10 mouse cellular contexts compared by ENCODE assay signal in genomic region chrX:56791268-56791667, GRCm38 (mm10). TPM values are rescaled to one million over a fixed set of nuclear protein-coding genes. Genes with fewer than 3 reads are reported as not detected.
DNase-seq lines count a peak whose midpoint lies in the region; ATAC-seq lines count a peak whose summit lies in the region.
"Had no signal": no experiment of that assay in that cellular context is flagged by ENCODE, and none has a peak within 500 bp of the region (broad histone marks: within the 10 kb centered on the region; RNA-seq: fewer than 3 reads in every experiment).

No protein-coding gene starts in this region.

- H3K4me1 ChIP-seq in intestine, embryonic 14.5 days (replicated peaks; ENCODE audit: control insufficient read depth, insufficient read depth, low read length) = no peaks in the 10 kb centered on the region
- no peaks in the 10 kb centered on the region for H3K4me1 ChIP-seq in midbrain, embryonic 15.5 days
- H3K4me1 ChIP-seq: lung, embryonic 15.5 days had no signal

- H3K27ac ChIP-seq in intestine, embryonic 14.5 days (ENCODE audit: low read depth) = no peak overlapping the region
- no peak overlapping the region for H3K27ac ChIP-seq in midbrain, embryonic 15.5 days
- H3K27ac ChIP-seq: lung, embryonic 15.5 days had no signal

- no peak overlapping the region for H3K4me3 ChIP-seq in intestine, embryonic 14.5 days (ENCODE audit: low read depth, low read length)
- H3K4me3 ChIP-seq in midbrain, embryonic 15.5 days = no peak overlapping the region
- H3K4me3 ChIP-seq: lung, embryonic 15.5 days had no signal

- H3K4me2 ChIP-seq in intestine, embryonic 14.5 days (ENCODE audit: low read length) = no peak overlapping the region
- no peak overlapping the region for H3K4me2 ChIP-seq in midbrain, embryonic 15.5 days
- H3K4me2 ChIP-seq: lung, embryonic 15.5 days had no signal

- 53% methylated on average over 15 of the region's 15 CpGs for WGBS in intestine, embryonic 14.5 days
- WGBS in midbrain, embryonic 15.5 days = 51% methylated on average over 15 of the region's 15 CpGs

- H3K36me3 ChIP-seq in intestine, embryonic 14.5 days (ENCODE audit: control insufficient read depth, insufficient read depth, low read length) = no peaks in the 10 kb centered on the region
- H3K36me3 ChIP-seq in midbrain, embryonic 15.5 days (replicated peaks) = no peaks in the 10 kb centered on the region
- H3K36me3 ChIP-seq: G1E had no signal

- ATAC-seq in frontal cortex, adult (ENCODE audit: low TSS enrichment) = peak; percentile 79
- ATAC-seq in intestine, embryonic 14.5 days (replicated peaks; ENCODE audit: low FRiP score, low TSS enrichment, low read depth) = no peak
- peak; percentile 58; the same call in 1 of the 2 replicates for ATAC-seq in midbrain, embryonic 15.5 days (replicated peaks)

- no peak overlapping the region for H3K9ac ChIP-seq in intestine, embryonic 14.5 days (ENCODE audit: low read length)
- no peak overlapping the region for H3K9ac ChIP-seq in midbrain, embryonic 15.5 days
- H3K9ac ChIP-seq: lung, embryonic 15.5 days had no signal

- intact Hi-C loops in heart, postnatal 25 days (cut with DNase I) = loop anchor here (1.0 to 2.0 kb wide), 2 partner anchors 36 to 140 kb away; no protein-coding TSS in a partner anchor
- intact Hi-C loops in left cerebral cortex, postnatal 36 days (cut with DNase I) = loop anchor here (5.0 kb wide), 2 partner anchors 34 to 144 kb away; no protein-coding TSS in a partner anchor

- no peaks in the 10 kb centered on the region for H3K9me3 ChIP-seq in intestine, embryonic 14.5 days (ENCODE audit: control insufficient read depth, low read length)
- H3K9me3 ChIP-seq in midbrain, embryonic 15.5 days = no peaks in the 10 kb centered on the region
- H3K9me3 ChIP-seq: G1E; lung, embryonic 15.5 days had no signal

- H3K27me3 ChIP-seq in intestine, embryonic 14.5 days (replicated peaks; ENCODE audit: control insufficient read depth, insufficient read depth, low read length) = no peaks in the 10 kb centered on the region
- H3K27me3 ChIP-seq in midbrain, embryonic 15.5 days (replicated peaks) = no peaks in the 10 kb centered on the region
- H3K27me3 ChIP-seq: lung, embryonic 15.5 days had no signal

- DNase-seq in heart, adult 18-20 months = peak; percentile 56 to 73
- no peak for DNase-seq in heart, postnatal 25 days (ENCODE audit: low spot score)
- peak; percentile 67 to 71 for DNase-seq in cerebellum, adult 18-20 months
- peak; percentile 62 for DNase-seq in intestine, embryonic 14.5 days (ENCODE audit: low spot score)
- DNase-seq in left cerebral cortex, postnatal 36 days (ENCODE audit: low spot score in 2 of 2) = peak; percentile 22
- DNase-seq in telencephalon, adult 2 months (ENCODE audit: low read depth, low spot score) = peak; percentile 22

RNA-seq across cellular contexts. Expression of gene Map7d3, which starts 30.9 kb away (rescaled TPM):
- total RNA-seq in heart, adult 18-20 months (2021) = under 1 TPM; 0.22 to 0.28 TPM
- total RNA-seq in heart, postnatal 25 days (2021) = under 1 TPM; 0.50 to 0.73 TPM
- 1.2 and 1.6 TPM in 2 replicates for polyA plus RNA-seq in intestine, embryonic 14.5 days (2014; fragmentation: Nextera tagmentation; extraction: Ambion mirVana)
- under 1 TPM in 1 of 2 experiments, not detected in 1; 0.10 TPM for total RNA-seq in left cerebral cortex, postnatal 36 days (2021)
- 0.36 and 0.45 TPM in 2 replicates for polyA plus RNA-seq in midbrain, embryonic 15.5 days (2015; fragmentation: Nextera tagmentation; extraction: Ambion mirVana)
- total RNA-seq: G1E had no signal
- polyA plus RNA-seq: G1E had no signal

RNA-seq across cellular contexts. Expression of gene Fhl1, which starts 59.7 kb away (rescaled TPM):
- total RNA-seq in heart, adult 18-20 months (2021) = 100 to 1,000 TPM; 118 to 138 TPM
- total RNA-seq in heart, postnatal 25 days (2021) = 100 to 1,000 TPM; 114 to 123 TPM
- polyA plus RNA-seq in intestine, embryonic 14.5 days (2014; fragmentation: Nextera tagmentation; extraction: Ambion mirVana) = 36.6 and 38.8 TPM in 2 replicates
- 100 to 1,000 TPM in 1 of 2 experiments, 10 to 100 TPM in 1; 70.5 to 113 TPM for total RNA-seq in left cerebral cortex, postnatal 36 days (2021)
- polyA plus RNA-seq in midbrain, embryonic 15.5 days (2015; fragmentation: Nextera tagmentation; extraction: Ambion mirVana) = 172 and 177 TPM in 2 replicates
- polyA plus RNA-seq: G1E had no signal
